Comparison of ENCODE assay signal across 8 mouse cellular contexts in genomic region chr5:130002301-130003146, GRCm38 (mm10). TPM values are rescaled to one million over a fixed set of nuclear protein-coding genes. Genes with fewer than 3 reads are reported as not detected.
DNase-seq lines count a peak whose midpoint lies in the region; ATAC-seq lines count a peak whose summit lies in the region.

Gene Gusb (minus strand): TSS chr5:130003049.

- H3K4me2 ChIP-seq in heart, embryonic 14.5 days (ENCODE audit: low read length): peak within 1 kb of the TSS; percentile 89
- H3K4me2 ChIP-seq in liver, embryonic 12.5 days: peak within 1 kb of the TSS; percentile 77

- peaks cover 9% of the 10 kb centered on the region for H3K36me3 ChIP-seq in forebrain, embryonic 10.5 days (replicated peaks)
- 0 out of 2 replicates have a peak, but pooled peaks cover 5% of the 10 kb centered on the region for H3K36me3 ChIP-seq in heart, embryonic 14.5 days (ENCODE audit: control insufficient read depth, insufficient read depth, low read length)
- peaks cover 30% of the 10 kb centered on the region for H3K36me3 ChIP-seq in liver, embryonic 12.5 days
- peaks cover 2% of the 10 kb centered on the region for H3K36me3 ChIP-seq in splenic B cell, adult 2 months (ENCODE audit: control insufficient read depth, insufficient read depth, low read length, poor library complexity, severe bottlenecking)

- WGBS in forebrain, embryonic 10.5 days: 2% methylated on average over 39 of the region's 39 CpGs
- WGBS in heart, embryonic 14.5 days: under 1% methylated on average over 39 of the region's 39 CpGs
- WGBS in liver, embryonic 12.5 days (ENCODE audit: insufficient replicate concordance): under 1% methylated on average over 39 of the region's 39 CpGs

- peak within 1 kb of the TSS; percentile 88 for H3K27ac ChIP-seq in forebrain, embryonic 10.5 days
- peak within 1 kb of the TSS; percentile 65 to 88 for H3K27ac ChIP-seq in heart, embryonic 14.5 days (replicated peaks in 1 of 2; ENCODE audit: control insufficient read depth in 1 of 2, insufficient read depth in 1 of 2, low read depth in 2 of 2, low read length in 2 of 2)
- peak within 1 kb of the TSS; percentile 79 for H3K27ac ChIP-seq in liver, embryonic 12.5 days

- H3K9ac ChIP-seq in heart, embryonic 14.5 days (ENCODE audit: low read length): peak within 1 kb of the TSS; percentile 82
- H3K9ac ChIP-seq in liver, embryonic 12.5 days: peak within 1 kb of the TSS; percentile 82

- H3K9me3 ChIP-seq in forebrain, embryonic 10.5 days: peaks cover 21% of the 10 kb centered on the region
- H3K9me3 ChIP-seq in heart, embryonic 14.5 days (ENCODE audit: control insufficient read depth, low read length): peaks cover 11% of the 10 kb centered on the region; the same call in 1 of the 2 replicates
- H3K9me3 ChIP-seq in liver, embryonic 12.5 days (replicated peaks): no peaks in the 10 kb centered on the region

- H3K4me3 ChIP-seq in forebrain, embryonic 10.5 days: peak within 1 kb of the TSS; percentile 67
- peak within 1 kb of the TSS; percentile 60 to 87 for H3K4me3 ChIP-seq in heart, embryonic 14.5 days (ENCODE audit: control insufficient read depth in 1 of 2, insufficient read depth in 1 of 2, low read depth in 1 of 2, low read length in 2 of 2)
- H3K4me3 ChIP-seq in liver, embryonic 12.5 days: peak within 1 kb of the TSS; percentile 73

- DNase-seq in CD4-positive helper T cell, adult 2 months (ENCODE audit: low read depth, low spot score): peak; percentile 67
- peak; percentile 82 for DNase-seq in c-Kit-positive CD71-negative TER-119-negative erythroid progenitor cells, embryonic 14.5 days (ENCODE audit: low read depth)
- peak; percentile 73 for DNase-seq in forebrain, embryonic 10.5 days (ENCODE audit: extremely low spot score, low spot score)
- DNase-seq in kidney, postnatal 14 days: peak; percentile 88
- peak; percentile 66 for DNase-seq in naive thymus-derived CD4-positive, alpha-beta T cell, adult 2 months (ENCODE audit: low read depth)
- peak; percentile 84 for DNase-seq in splenic B cell, adult 2 months (ENCODE audit: low read depth, low spot score)

- peaks cover 22% of the 10 kb centered on the region for H3K4me1 ChIP-seq in forebrain, embryonic 10.5 days
- H3K4me1 ChIP-seq in heart, embryonic 14.5 days (ENCODE audit: control insufficient read depth in 2 of 2, insufficient read depth in 2 of 2, low read length in 2 of 2): peaks cover 8 to 13% of the 10 kb centered on the region in 2 experiments
- peaks cover 38% of the 10 kb centered on the region for H3K4me1 ChIP-seq in liver, embryonic 12.5 days

- peak; percentile 87 for ATAC-seq in heart, embryonic 14.5 days (ENCODE audit: insufficient number of reproducible peaks, insufficient read depth, low FRiP score, low read depth)
- peak; percentile 83 for ATAC-seq in liver, embryonic 12.5 days

- H3K27me3 ChIP-seq in forebrain, embryonic 10.5 days (ENCODE audit: poor library complexity, severe bottlenecking): peaks cover 11% of the 10 kb centered on the region
- H3K27me3 ChIP-seq in heart, embryonic 14.5 days (ENCODE audit: control insufficient read depth, insufficient read depth, low read length): no peaks in the 10 kb centered on the region
- no peaks in the 10 kb centered on the region for H3K27me3 ChIP-seq in liver, embryonic 12.5 days (replicated peaks)
- H3K27me3 ChIP-seq in splenic B cell, adult 2 months (ENCODE audit: control insufficient read depth, insufficient read depth, low read length, poor library complexity, severe bottlenecking): no peaks in the 10 kb centered on the region

RNA-seq across cellular contexts. Expression of gene Gusb, which starts in this region (rescaled TPM):
- polyA plus RNA-seq in forebrain, embryonic 10.5 days (2016; fragmentation: Nextera tagmentation; extraction: Ambion mirVana): 32.2 and 35.6 TPM in 2 replicates
- 49.2 and 54.2 TPM in 2 replicates for polyA plus RNA-seq in heart, embryonic 14.5 days (2014; fragmentation: Nextera tagmentation; extraction: Ambion mirVana)
- 44.8 and 49.1 TPM in 2 replicates for polyA plus RNA-seq in liver, embryonic 12.5 days (2016; fragmentation: Nextera tagmentation; extraction: Ambion mirVana)

Comparison
In these comparisons a context has a peak if more than half of its experiments do, and no peak if none do; other contexts are left out.
1. Peak in every context shown above with its lines: DNase-seq, ATAC-seq, H3K4me3 ChIP-seq and H3K27ac ChIP-seq.